Mouse (Mus musculus) T-helper 1 cell (primary cell): ENCODE data around the gene Zfp319.

Experiments
- in situ Hi-C: fragments of 300-600 bp; cut with MboI, MseI; formaldehyde crosslinking; loops from one replicate; pipeline ENCODE4 v1.15.1; 2025; ENCODE audit warnings: high pct_unique_total_duplicates

The Zfp319 gene

DNA sequence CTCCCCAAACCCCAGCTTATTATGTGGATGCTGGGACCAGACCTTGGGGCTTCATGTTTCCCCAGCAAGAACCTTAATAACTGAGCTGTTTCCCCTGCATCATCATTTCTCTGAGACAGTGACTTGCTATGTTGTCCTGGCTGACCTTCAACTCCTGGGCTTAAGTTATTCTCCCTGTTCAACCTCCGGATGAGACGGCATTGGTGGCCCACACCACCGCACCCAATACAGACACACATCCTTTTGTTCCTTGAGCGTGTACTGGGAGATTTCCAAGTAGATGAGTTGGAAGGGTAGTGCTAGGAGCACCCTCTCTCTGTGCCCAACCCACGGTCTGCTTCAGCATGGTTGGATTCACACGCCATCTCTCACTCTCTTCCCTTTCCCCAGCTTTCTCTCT is 17.9 kb downstream of the Zfp319 start:
- in situ Hi-C loops: no loop called here

DNA sequence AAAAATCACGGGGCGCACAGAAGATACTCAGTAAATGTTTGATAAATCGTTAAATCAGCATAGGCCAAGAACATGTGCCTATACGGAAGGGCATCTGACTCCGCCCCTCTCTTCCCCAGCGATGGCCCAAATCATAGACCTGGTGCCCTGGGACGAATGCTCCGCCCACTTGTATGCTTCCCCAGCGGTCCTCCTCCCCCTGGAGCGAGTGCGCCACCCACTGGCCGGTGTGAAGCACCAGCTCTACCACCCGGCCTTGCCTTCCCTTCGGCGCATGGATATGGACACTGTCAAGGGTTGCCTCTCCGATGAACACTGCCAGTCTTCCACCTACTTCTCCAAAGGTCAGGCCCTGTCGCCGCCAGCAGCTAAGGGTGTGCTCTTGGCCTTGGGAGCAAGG is 18.9 kb downstream of the Zfp319 start:
- in situ Hi-C loops: no loop called here

DNA sequence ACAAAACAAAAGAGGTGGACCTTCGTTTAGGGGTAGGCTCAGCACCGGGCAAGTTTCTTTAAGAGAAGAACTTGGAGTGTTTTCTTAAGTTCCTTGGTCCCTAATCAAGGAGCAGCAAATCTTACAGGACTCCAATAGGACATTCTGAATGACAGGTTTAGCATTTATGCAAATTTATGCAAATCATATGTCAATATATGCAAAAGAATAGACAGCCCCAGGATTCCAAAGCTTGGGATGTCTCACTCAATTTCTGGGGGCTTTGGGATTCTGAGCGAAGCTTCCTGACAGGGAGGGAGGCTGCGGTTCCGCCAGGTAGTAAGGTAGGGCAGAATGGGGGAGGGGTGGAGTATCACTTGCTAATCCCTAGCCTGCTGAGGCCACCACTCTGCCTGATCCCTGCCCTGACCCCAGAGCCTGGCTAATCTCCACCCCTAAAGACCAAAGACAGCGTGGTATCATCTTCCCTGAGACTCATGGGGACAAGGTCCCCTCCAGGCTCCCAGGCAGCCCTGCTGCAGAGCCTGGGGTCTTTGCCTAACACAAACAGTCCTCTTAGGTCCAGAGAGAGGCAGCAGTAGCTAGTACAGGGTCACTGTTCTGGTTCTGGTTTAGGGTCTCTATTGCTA is 21.3 kb downstream of the Zfp319 start, which contains the start of gene Tepp:
Tepp (plus strand) TSS at position 225 of the 629 bp plus-strand sequence.
- in situ Hi-C loops: no loop called here

DNA sequence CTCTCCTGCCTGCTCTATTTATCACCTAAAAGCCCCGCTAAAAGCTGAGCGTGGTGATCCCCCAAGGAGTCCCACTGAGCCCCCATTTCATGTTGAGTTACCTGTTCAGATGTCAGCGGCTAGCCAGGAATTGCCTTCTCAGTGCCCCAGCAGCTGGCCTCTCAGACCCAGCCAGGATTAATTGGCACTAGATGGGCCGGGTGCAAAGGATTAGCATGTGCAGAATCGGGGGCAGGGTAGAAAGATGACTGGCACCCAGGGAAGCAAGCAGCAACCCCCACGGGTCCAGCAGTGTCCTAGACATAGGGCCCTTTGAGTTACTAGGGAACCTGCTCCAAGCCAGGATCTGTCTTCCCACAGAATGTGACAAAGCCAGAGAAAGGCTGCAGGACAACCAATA is 25.3 kb downstream of the Zfp319 start, which contains the start of gene Cngb1:
Cngb1 (minus strand) TSS at position 155 of the 400 bp plus-strand sequence.
- in situ Hi-C loops: loop anchor here (5.0 kb wide), 1 partner anchor 49 kb away; no protein-coding TSS in a partner anchor

DNA sequence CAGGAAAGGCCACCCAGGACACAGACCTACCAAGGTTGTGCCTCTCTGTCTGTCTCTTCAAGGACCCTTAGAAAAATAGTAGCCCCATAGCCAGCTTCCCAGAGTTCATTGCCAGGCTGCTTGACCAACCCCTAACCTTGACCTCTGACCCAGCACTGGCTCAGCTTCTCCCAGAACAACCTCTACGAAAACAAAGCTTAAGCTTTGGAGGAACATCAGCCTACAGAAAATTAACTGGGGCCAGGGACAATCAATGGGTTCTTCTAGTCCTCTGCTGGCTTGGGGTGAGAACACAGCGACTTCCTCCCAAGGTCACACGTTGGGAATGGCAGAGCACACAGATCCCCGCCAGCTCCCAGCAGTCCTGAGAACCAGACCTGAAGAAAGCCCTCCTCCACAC is 26.2 kb downstream of the Zfp319 start:
- in situ Hi-C loops: loop anchor here (5.0 kb wide), 1 partner anchor 48 kb away; no protein-coding TSS in a partner anchor

DNA sequence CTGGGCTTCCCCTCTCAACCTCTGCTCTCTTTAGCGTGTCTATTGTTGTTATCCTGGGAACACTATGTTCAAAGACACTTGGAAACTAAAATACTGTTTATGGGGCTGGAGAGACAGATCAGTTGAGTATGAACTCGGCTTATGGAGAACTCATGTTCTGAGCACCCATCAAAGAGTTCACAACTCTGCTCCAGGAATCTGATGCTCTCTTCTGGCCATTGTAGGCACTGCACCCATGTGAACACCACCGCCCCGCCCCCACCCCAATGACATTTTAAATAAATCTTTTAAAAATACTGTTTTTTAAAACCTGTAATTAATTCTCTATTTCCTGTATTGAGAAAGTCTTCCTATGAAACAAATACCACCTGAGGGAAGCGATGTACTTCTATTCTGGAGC is 29.3 kb downstream of the Zfp319 start:
- in situ Hi-C loops: no loop called here

DNA sequence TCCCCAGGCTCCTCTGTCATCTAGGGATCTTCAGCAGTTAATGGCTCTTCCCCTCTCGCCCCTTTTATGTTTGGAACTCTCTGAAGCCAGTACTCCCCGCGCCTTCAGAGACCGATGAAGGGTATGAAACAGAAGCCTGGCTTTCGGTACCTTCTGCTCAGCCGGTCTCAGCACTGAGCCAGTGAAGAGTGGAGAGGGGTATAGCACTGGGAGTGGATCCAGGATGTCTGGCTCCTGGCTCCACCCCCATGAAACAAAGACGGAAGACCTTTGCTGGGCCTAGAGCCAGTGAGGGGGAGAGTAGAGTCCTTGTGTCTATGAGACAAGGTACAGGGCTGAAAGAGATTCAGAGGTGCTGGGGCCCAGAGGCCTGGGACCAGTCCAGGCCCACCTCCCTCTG is 37.9 kb downstream of the Zfp319 start:
- in situ Hi-C loops: no loop called here

DNA sequence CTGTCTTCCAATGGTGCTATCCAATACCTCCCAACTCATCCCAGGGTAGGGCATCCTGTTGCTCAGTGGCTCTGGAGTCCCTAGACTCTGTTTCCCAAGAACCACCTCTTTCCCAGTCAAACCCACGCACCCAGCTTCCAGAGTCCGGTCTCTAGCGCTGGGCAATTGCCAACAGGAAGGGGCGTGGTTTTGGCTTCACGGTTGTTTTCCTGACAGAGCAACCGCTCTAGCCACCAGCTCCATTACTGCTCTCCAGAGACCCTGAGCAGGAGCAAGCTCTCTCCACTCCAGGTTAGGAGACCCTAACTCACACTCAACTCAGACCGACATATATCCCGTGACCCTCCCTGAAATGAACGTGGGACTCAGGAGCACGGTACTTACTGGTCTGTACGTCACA is 38.6 kb downstream of the Zfp319 start:
- in situ Hi-C loops: no loop called here

DNA sequence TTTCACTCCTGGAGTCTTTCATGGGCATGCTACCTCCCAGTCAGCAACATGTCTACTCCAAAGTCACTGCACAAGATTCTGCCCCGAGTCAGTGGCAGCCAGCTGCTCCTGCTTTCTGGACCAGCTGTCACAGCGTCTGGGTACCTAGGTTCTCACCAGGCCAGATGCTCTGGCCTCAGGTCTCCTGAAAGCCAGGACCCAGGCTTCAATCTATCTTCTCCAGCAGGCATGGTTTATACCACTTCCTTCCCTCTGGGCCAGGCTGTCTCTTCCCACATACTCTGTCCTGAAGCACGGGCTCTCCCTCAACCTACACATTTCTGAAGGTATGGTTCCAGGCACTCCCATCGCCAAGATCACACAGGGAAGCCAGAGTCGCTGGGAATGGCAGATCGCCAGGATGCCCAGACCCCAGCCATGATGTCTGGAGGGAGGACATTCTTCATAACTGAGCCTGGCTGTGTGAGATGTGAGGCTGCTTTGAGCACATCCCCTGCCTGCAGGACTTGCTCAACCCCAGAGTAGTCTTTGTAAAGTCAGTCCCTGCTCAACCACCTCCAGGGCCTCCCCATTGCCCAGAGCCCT is 42.6 kb downstream of the Zfp319 start:
- in situ Hi-C loops: no loop called here

DNA sequence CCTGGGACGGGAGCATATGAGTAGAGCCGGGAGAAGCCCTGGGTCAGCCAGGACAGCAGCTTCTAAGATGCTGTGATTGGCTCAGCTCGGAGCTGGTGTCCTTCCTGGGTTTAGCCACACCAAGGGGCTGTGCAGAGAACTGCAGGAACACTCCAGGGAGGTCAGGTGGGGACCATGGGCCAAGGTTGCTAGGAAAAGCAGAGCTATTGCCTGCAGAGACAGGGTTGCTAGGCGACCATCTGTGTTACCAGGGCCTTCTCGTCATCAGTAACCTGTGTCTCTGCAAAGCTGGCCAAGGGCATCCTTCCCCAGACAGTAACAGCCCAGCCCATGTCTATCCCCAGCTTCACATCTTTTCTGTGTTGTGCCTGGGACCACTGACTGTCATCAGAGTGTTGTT is 50.3 kb downstream of the Zfp319 start:
- in situ Hi-C loops: no loop called here
